Mouse (Mus musculus): ENCODE results near the gene Dcaf5. TPM values are rescaled to one million over a fixed set of nuclear protein-coding genes. Genes with fewer than 3 reads are reported as not detected.
"Not testable (repeated sequence)": the region's sequence is repeated elsewhere in the genome, so short reads cannot be mapped to it uniquely, and the experiment has no call there.

Gene Dcaf5
- 10 to 100 TPM; 14.9 to 18.2 TPM for polyA plus RNA-seq (2017; shearing (Covaris generic))

- peak; percentile 62 for ATAC-seq
Observed at GRCm38 (mm10) chr12:80436336-80436976, at the start of gene Dcaf5. Gene Dcaf5, minus strand, starts transcription at chr12:80436601.

GRCm38 (mm10) chr12:80483397-80483796 is 47.0 kb upstream of the Dcaf5 start:
- ATAC-seq, result no peak

DNA sequence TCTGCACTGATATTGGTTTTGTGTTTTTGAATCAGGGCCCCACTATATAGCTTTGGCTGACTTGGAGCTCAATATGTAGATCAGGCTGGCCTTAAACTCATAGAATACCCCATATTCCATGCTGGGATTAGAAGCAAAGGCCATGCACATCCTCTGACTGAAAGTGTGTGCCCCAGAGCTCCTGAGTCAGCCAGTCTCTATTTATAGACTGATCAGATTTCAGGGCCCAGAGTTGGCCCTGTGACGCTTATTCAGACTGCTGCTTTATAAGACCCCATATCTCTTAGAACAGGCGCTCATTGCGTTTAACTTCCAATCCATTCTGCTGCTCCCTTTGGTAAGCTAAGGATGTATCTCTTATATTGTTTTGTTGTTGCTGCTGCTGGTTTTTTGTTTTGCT is 43.6 kb upstream of the Dcaf5 start:
- no peak for ATAC-seq

DNA sequence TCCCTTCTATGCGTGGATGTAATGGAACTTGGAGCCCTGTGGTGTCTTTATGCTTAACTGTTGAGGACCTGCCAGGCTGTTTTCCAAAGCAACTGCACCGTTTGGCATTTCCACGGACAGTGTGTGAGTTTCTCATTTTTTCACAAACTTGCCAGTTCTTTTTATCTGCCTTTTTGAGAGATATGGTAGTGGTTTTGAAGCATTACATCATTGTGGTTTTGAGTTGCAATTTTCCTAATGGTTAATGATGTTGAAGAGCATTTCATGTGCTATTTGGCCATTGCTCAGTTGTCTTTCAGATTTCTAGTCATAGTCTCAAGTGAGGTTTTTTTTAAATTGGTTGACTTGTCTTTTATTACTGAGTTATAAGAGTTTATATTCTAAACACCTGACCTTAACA is 37.3 kb upstream of the Dcaf5 start:
- no peak for ATAC-seq

GRCm38 (mm10) chr12:80471926-80472325 is 35.5 kb upstream of the Dcaf5 start:
- ATAC-seq, result no peak

DNA sequence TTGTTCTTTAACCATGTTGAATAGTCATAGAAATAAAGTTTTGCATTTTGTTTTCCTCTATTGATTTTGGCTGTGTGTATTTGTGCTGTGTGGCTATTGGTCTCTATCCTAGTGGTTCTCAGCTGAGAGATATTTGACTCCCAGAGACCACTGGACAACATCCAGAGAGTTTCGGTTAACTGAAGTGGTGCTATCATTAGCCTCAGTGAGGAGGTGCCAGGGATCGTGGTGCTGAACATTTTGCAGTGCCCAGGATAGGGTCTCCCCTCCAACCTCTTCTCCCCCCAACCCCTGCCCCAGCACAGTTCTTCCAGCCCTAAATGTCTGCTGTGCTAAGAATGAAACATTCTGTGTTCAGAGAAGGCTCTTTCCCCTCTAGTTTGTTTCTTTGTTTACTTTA is 33.8 kb upstream of the Dcaf5 start:
- no peak for ATAC-seq

DNA sequence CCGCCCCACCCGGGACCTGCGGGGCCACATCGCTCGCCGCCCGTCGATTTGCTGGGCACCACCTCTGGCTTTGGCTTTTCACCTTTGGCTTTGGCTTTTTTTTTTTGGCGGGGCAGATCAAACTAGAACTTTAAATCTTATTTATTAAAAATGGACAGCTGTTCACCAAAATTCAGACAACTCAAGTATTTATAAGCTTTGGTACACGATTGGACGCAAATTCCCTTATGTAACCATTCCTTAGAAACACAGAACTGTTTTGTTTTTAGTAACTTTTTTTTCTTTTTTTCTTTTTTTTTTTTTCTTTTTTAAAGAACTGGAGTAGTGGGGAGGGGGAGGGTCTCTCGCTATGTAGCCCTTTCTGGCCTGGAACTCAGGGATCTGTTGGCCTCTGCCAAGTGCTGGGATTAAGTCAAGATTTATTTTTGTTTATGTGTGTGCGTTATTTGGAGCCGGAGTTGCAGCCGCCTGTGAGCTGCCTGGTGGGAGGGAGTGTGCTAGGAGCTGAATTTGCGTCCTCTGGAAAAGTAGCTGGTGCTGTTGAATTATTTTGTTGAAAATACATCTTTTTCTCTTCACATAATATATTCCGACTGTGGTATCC is 27.4 kb upstream of the Dcaf5 start:
- no peak for ATAC-seq

DNA sequence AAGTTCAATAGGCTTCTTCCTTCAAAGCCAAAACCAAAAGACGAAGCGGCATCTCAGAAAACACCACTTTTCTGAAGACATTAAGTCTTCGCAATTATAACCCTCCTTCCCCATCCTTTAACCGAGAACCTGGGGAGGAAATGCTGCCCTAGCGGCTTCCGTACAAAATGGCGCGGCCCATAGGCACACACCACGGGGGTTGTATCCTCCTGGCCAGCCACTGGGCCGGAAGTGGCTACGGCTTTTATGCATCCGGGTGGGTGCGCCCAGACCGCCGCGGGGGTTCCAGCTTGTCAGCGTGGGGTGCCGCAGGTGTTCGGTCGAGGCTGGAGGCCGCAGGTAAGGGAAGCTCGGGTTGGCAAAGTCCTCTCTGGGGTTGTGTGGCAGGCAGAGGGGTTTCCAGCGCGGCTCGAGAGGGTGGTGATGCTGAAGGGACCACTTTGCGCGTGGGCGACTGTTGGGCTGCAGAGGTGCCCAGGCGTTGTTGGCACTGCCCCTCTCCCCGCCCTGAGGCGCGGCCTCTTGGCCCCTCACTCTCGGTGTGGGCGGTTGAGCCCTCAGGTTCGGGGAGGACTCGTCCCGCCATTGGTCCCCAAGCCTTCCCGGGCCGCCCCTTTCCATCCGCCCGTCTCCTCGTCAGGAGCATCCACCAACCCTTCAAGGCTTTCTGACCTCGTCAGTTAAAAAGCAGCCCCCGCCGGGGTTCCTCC is 26.7 kb upstream of the Dcaf5 start, which contains the start of gene Exd2:
Gene Exd2 (plus strand): TSS at position 154 of the 710 bp plus-strand sequence.
- ATAC-seq, result peak; percentile 96

- not testable (repeated sequence) for ATAC-seq
Observed at GRCm38 (mm10) chr12:80462292-80462896, 26.0 kb upstream of the Dcaf5 start.

GRCm38 (mm10) chr12:80458033-80458432 is 21.6 kb upstream of the Dcaf5 start:
- ATAC-seq, result no peak

GRCm38 (mm10) chr12:80453506-80453905 is 17.1 kb upstream of the Dcaf5 start:
- no peak for ATAC-seq

- no peak for ATAC-seq
Observed at GRCm38 (mm10) chr12:80444525-80445109, 8.2 kb upstream of the Dcaf5 start.

DNA sequence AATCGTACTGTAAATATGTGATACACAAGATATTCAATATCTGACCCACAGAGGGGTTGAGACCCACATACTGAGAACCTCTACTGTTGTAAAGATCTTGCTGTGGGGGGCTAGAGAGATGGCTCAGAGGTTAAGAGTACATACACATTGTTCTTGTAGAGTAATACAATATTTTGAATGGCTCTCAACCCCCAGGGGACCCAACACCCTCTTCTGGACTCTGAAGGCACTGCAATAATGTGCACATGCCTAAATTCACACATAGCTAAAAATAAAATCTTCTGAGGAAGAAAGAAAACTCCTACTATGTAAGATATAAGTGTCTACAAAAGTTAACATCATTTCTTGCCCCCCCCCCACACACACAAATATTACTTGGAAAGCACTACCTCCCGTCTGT is 4.6 kb upstream of the Dcaf5 start:
- no peak for ATAC-seq

- ATAC-seq, result no peak
Observed at GRCm38 (mm10) chr12:80437051-80437675, 762 bp upstream of the Dcaf5 start.

DNA sequence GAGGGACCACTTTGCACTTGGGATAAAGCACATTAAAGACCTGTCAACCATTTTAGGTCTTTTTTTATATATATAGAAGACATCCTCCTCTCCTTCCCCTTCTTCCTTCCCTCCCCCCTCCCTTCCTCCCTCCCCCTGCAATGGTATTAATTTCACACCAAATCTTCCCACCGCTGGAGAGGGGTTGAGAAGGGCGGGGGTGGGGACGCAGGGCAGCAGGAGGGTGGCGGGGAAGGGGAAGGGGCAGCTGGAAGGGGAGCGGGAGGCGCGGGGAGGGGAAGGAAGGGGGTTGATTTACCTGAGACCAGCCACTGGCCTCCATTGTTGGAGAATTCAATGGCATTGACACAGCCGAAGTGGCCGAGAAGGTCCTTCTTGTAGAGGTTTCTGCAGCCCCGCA is 514 bp downstream of the Dcaf5 start:
- ATAC-seq, result peak; percentile 13

DNA sequence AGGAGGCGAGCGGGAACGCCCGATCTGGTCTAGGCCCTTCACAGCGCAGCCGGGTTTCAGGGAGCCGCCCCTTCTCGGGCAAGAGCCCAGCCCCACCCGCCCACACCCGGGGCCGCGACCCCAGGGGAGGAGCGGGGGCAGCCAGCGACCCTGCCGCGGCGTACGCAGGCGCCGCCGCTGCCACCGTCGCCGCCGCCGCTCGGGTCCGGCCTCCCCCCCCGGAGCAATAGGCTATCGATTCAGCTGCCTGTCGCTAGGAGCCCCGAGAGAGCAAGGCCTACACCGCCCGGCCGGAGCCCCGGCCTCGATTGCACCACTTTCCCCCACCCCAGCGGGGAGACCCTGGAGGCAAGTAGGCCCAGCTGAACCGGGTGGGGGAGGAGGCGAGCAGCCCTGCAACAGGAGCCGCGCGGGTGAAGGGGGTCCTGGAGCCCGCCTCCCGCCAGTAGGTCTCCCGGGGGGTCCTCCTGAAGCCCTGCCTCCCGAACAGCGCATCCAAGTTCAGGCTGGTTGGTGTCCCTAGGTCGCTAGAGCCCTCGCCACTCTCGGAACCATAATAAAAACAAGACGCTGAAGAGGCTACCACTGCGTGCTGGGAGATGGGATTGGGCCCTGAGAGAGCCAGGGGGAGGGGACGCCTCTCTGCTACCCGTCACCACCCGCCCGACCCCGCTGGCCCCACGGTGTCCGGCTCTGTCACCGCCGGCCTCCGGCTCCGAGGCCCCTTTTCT is 1.3 kb downstream of the Dcaf5 start:
- ATAC-seq, result peak; percentile 56

DNA sequence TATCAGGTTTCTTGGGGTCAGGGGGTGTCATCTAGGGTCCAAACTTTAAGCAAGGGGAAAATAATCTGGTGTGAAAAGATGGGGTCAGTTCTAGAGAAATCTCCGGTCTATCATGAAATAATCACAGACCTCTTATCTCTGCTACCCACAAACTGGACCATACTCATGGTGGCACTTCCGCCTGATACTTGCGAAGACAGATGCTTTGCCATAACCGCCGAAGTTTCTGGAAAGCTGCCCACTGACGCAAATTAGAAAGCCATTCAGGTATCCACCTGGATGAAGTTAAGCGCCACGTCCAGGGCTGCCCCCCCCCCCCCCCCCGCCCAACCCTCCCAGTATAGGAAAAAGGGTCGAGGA is 1.8 kb downstream of the Dcaf5 start:
- no peak for ATAC-seq

- peak; percentile 37 for ATAC-seq
Observed at GRCm38 (mm10) chr12:80433266-80433665, 3.1 kb downstream of the Dcaf5 start.

GRCm38 (mm10) chr12:80427683-80428082 is 8.7 kb downstream of the Dcaf5 start:
- ATAC-seq, result no peak

DNA sequence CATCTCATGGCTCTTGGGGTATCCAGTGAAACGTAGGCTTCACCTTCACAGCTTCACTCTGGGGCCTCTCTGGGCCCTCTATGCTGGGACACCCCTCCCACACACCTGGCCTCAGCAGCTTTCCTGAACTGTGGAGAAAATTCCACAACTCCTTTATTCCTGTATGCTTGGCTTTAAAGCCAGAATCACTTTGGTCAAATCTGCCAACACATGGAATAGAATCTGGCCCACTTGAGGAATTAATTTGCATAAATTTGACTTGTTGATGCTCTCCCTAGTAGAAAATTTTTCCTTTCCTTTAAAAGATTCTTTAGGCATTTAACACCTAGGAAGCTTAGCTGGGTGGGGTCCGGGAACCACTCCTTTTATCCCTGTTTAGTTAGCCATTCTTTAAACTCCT is 21.3 kb downstream of the Dcaf5 start:
- ATAC-seq, result no peak

DNA sequence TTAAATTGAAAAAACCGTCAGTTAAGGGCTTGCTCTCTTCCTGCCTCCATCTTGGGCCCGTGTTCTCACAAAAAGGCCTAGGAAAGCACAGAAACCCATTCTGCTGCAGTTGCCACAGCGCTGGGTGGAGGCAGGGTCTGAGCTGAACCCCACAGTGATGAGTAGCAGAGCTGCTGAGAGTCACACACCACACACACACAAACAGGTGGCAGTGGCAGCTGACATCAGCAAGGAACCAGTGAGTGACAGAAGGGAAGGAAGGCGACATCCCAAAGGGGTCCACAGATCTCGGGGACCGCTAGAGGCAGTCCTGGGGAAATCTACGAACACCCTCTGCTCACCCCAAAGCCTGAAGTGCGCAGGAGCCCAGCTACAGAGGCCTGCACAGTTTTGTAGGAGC is 25.5 kb downstream of the Dcaf5 start:
- ATAC-seq, result no peak

DNA sequence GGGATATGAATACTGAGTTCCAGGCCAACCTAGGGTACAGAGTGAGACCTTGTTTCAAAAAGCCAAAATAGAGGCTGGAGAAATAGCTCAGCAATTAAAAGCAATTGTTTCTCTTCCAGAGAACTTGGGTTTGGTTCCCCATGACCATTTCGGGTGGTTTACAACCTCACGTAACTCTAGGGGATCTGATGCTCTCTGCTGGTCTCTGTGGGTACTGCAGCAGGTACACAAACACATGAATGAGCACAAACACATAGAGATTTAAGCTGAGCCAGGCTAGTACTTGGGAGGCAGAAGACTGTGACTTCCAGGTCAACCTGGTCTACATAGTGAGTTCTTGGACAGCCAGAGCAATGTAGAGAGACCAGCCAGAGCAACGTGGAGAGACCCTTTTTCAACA is 28.6 kb downstream of the Dcaf5 start:
- peak; percentile 60 for ATAC-seq

All from CD4-positive, CD25-positive, alpha-beta regulatory T cell, adult 4 months (primary cell).